Mouse (Mus musculus): ENCODE measurements around the gene Slc11a1.

GRCm38 (mm10) chr1:74433220-74433619 lies 58.2 kb downstream of the Slc11a1 start:
- TF ChIP-seq EP300 (IDR thresholded peaks at IDR 0.05; ENCODE audit: low read depth) (no peak), CTCF (IDR thresholded peaks at IDR 0.05; ENCODE audit: low read depth) (no peak)

Measured in heart, postnatal 0 days (tissue).